Mouse (Mus musculus): ENCODE results near the gene Lamtor1. TPM values are rescaled to one million over a fixed set of nuclear protein-coding genes. Genes with fewer than 3 reads are reported as not detected.

Gene Lamtor1
- polyA plus RNA-seq, 1 experiment from 2014 or later: 164 TPM

DNA sequence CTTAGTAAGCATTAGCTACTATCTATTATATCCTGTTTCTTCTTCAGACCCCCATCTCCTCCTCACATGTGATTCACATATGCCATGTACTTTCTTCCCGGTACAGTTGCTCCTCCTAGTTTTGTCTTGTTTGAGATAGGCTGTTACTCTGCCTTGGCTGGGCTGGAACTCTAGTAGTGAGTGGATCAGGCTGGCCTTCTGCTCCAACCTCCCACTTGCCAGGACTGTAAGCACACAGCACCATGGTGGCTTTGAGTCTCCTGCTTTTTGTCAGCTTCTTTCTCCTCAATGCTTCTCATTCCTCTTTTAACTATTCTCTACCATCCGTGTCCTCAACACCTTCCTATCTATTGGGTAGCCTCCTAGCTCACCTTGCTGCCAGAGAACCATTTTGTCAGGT lies 63.0 kb downstream of the Lamtor1 start:
- Histone ChIP-seq H3K9me3 (replicated peaks; ENCODE audit: low read length) (no peaks in the 10 kb centered on the region), H3K4me1 (replicated peaks; ENCODE audit: insufficient read depth, low read length) (peaks cover 25% of the 10 kb centered on the region), H3K4me2 (ENCODE audit: low read length) (peak overlapping the region; percentile 86; the same call in 1 of the 2 replicates), H3K27me3 (ENCODE audit: insufficient read depth, low read length) (no peaks in the 10 kb centered on the region), H3K36me3 (ENCODE audit: insufficient read depth, low read length) (no peaks in the 10 kb centered on the region), H3K9ac (ENCODE audit: low read depth, low read length) (no peak overlapping the region), H3K27ac (peak overlapping the region; percentile 100), H3K4me3 (replicated peaks; ENCODE audit: low read depth, low read length) (no peak overlapping the region)
- DNase-seq (ENCODE audit: low spot score): no peak
- no peak for ATAC-seq (replicated peaks; ENCODE audit: low FRiP score, low read depth)
- 64% methylated on average over 2 of the region's 2 CpGs for WGBS
- TF ChIP-seq CTCF (IDR thresholded peaks at IDR 0.05; ENCODE audit: low read depth): no peak

- TF ChIP-seq CTCF (IDR thresholded peaks at IDR 0.05; ENCODE audit: low read depth): no peak
- H3K27me3 ChIP-seq (ENCODE audit: insufficient read depth, low read length): no peaks in the 10 kb centered on the region
- no peaks in the 10 kb centered on the region for H3K9me3 ChIP-seq (replicated peaks; ENCODE audit: low read length)
- peaks cover 28% of the 10 kb centered on the region for H3K4me1 ChIP-seq (replicated peaks; ENCODE audit: insufficient read depth, low read length)
- ATAC-seq (replicated peaks; ENCODE audit: low FRiP score, low read depth) (peak; percentile 89), DNase-seq (ENCODE audit: low spot score) (peak; percentile 94)
- under 1% methylated on average over 52 of the region's 53 CpGs for WGBS
- no peaks in the 10 kb centered on the region for H3K36me3 ChIP-seq (ENCODE audit: insufficient read depth, low read length)
- H3K9ac ChIP-seq (ENCODE audit: low read depth, low read length): peak overlapping the region; percentile 89
- peak overlapping the region; percentile 84 for H3K4me3 ChIP-seq (replicated peaks; ENCODE audit: low read depth, low read length)
- peak overlapping the region; percentile 86 for H3K4me2 ChIP-seq (ENCODE audit: low read length)
- peak overlapping the region; percentile 100 for H3K27ac ChIP-seq
These were observed 64.2 kb downstream of the Lamtor1 start for GRCm38 (mm10) chr7:101969694-101970428.

DNA sequence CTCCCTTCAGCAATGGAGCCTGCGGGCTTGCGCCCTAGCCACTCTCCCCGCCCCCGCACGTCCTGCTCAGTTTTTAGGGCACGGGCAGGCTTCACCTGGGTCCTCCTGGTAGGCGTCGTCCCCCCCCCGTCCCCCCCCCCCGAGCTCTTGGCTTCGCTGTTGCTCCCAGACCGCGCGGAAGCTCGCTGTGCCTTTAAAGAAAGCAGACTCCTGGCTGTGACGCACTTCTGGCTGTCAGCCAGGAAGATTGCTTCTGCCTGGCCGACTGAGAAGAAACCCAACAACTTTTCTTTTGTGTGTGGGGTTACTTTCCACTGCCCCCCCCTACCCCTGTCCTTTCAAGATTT lies 64.7 kb downstream of the Lamtor1 start:
- peaks cover 28% of the 10 kb centered on the region for H3K4me1 ChIP-seq (replicated peaks; ENCODE audit: insufficient read depth, low read length)
- no peaks in the 10 kb centered on the region for H3K27me3 ChIP-seq (ENCODE audit: insufficient read depth, low read length)
- peak overlapping the region; percentile 84 for H3K4me3 ChIP-seq (replicated peaks; ENCODE audit: low read depth, low read length)
- WGBS: 2% methylated on average over 14 of the region's 17 CpGs
- no peaks in the 10 kb centered on the region for H3K9me3 ChIP-seq (replicated peaks; ENCODE audit: low read length)
- no peak for TF ChIP-seq CTCF (IDR thresholded peaks at IDR 0.05; ENCODE audit: low read depth)
- peak overlapping the region; percentile 89 for H3K9ac ChIP-seq (ENCODE audit: low read depth, low read length)
- peak overlapping the region; percentile 86 for H3K4me2 ChIP-seq (ENCODE audit: low read length)
- ATAC-seq (replicated peaks; ENCODE audit: low FRiP score, low read depth) (no peak; the same call in none of the 2 replicates), DNase-seq (ENCODE audit: low spot score) (peak; percentile 93)
- H3K36me3 ChIP-seq (ENCODE audit: insufficient read depth, low read length): no peaks in the 10 kb centered on the region
- peak overlapping the region; percentile 100 for H3K27ac ChIP-seq

GRCm38 (mm10) chr7:101970821-101971461 lies 65.2 kb downstream of the Lamtor1 start:
- H3K4me1 ChIP-seq (replicated peaks; ENCODE audit: insufficient read depth, low read length): peaks cover 28% of the 10 kb centered on the region
- H3K27ac ChIP-seq: peak overlapping the region; percentile 100
- no peaks in the 10 kb centered on the region for H3K27me3 ChIP-seq (ENCODE audit: insufficient read depth, low read length)
- no peaks in the 10 kb centered on the region for H3K36me3 ChIP-seq (ENCODE audit: insufficient read depth, low read length)
- WGBS: 2% methylated on average over 19 of the region's 19 CpGs
- ATAC-seq (replicated peaks; ENCODE audit: low FRiP score, low read depth) (peak; percentile 55), DNase-seq (ENCODE audit: low spot score) (peak; percentile 94)
- peak overlapping the region; percentile 86 for H3K4me2 ChIP-seq (ENCODE audit: low read length)
- H3K9ac ChIP-seq (ENCODE audit: low read depth, low read length): peak overlapping the region; percentile 89
- TF ChIP-seq CTCF (IDR thresholded peaks at IDR 0.05; ENCODE audit: low read depth): no peak; the same call in 1 of the 2 replicates
- H3K4me3 ChIP-seq (replicated peaks; ENCODE audit: low read depth, low read length): peak overlapping the region; percentile 84
- H3K9me3 ChIP-seq (replicated peaks; ENCODE audit: low read length): no peaks in the 10 kb centered on the region

GRCm38 (mm10) chr7:101971721-101972120 lies 66.0 kb downstream of the Lamtor1 start:
- Histone ChIP-seq H3K9me3 (replicated peaks; ENCODE audit: low read length) (no peaks in the 10 kb centered on the region), H3K27me3 (ENCODE audit: insufficient read depth, low read length) (no peaks in the 10 kb centered on the region), H3K36me3 (ENCODE audit: insufficient read depth, low read length) (no peaks in the 10 kb centered on the region), H3K27ac (peak overlapping the region; percentile 100), H3K4me1 (replicated peaks; ENCODE audit: insufficient read depth, low read length) (peaks cover 28% of the 10 kb centered on the region), H3K4me3 (replicated peaks; ENCODE audit: low read depth, low read length) (peak overlapping the region; percentile 84), H3K4me2 (ENCODE audit: low read length) (peak overlapping the region; percentile 86), H3K9ac (ENCODE audit: low read depth, low read length) (peak overlapping the region; percentile 89; the same call in 1 of the 2 replicates)
- ATAC-seq (replicated peaks; ENCODE audit: low FRiP score, low read depth) (no peak), DNase-seq (ENCODE audit: low spot score) (no peak)
- TF ChIP-seq CTCF (IDR thresholded peaks at IDR 0.05; ENCODE audit: low read depth): no peak
- WGBS: 30% methylated on average over 2 of the region's 2 CpGs

DNA sequence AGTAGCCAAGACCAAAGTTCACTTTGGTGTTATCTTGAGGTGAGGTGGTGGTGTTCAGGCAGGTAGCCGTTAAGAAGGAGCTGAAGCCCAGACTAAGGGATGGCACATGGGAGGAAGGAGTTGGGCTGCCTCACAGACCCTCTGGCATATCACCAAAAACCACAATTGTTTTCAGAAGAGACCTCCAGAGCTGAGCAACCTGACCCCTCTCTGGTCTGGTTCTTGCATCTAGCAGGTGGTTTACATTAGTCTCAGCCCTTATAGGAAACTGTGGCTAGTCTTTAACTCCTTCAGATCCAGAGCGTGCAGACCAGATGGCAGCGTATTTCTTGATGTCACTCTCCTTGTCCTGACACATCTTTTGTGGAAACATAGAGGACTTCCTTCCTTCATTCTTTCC lies 68.0 kb downstream of the Lamtor1 start:
- Histone ChIP-seq H3K4me3 (replicated peaks; ENCODE audit: low read depth, low read length) (no peak overlapping the region), H3K27me3 (ENCODE audit: insufficient read depth, low read length) (no peaks in the 10 kb centered on the region), H3K4me1 (replicated peaks; ENCODE audit: insufficient read depth, low read length) (peaks cover 26% of the 10 kb centered on the region), H3K36me3 (ENCODE audit: insufficient read depth, low read length) (0 out of 2 replicates have a peak, but pooled peaks cover 3% of the 10 kb centered on the region), H3K9me3 (replicated peaks; ENCODE audit: low read length) (no peaks in the 10 kb centered on the region), H3K9ac (ENCODE audit: low read depth, low read length) (no peak overlapping the region), H3K27ac (no peak overlapping the region), H3K4me2 (ENCODE audit: low read length) (no peak overlapping the region)
- TF ChIP-seq CTCF (IDR thresholded peaks at IDR 0.05; ENCODE audit: low read depth): no peak
- ATAC-seq (replicated peaks; ENCODE audit: low FRiP score, low read depth) (no peak), DNase-seq (ENCODE audit: low spot score) (no peak)
- 69% methylated on average over 3 of the region's 3 CpGs for WGBS
